21 mouse cellular contexts compared by ENCODE assay signal in genomic region chr1:40213337-40214159, GRCm38 (mm10). TPM values are rescaled to one million over a fixed set of nuclear protein-coding genes. Genes with fewer than 3 reads are reported as not detected.
DNase-seq lines count a peak whose midpoint lies in the region; ATAC-seq lines count a peak whose summit lies in the region.
"Had no signal": no experiment of that assay in that cellular context is flagged by ENCODE, and none has a peak within 500 bp of the region (broad histone marks: within the 10 kb centered on the region; RNA-seq: fewer than 3 reads in every experiment).

No protein-coding gene starts in this region.

- no peaks in the 10 kb centered on the region for H3K27me3 ChIP-seq in liver, embryonic 12.5 days (replicated peaks)
- H3K27me3 ChIP-seq: CH12.LX; embryonic facial prominence, embryonic 15.5 days; forebrain, embryonic 15.5 days; heart, embryonic 12.5 days; hindbrain, embryonic 13.5 days had no signal

- ATAC-seq in liver, embryonic 12.5 days, result 0 out of 2 replicates have a peak, but pooled peaks have one; percentile 8
- ATAC-seq in hematopoietic stem cell, adult 5-6 weeks (replicated peaks in 1 of 2; ENCODE audit: insufficient read depth in 1 of 2, low FRiP score in 2 of 2, low TSS enrichment in 1 of 2, low read depth in 1 of 2, poor library complexity in 2 of 2, severe bottlenecking in 2 of 2), result peak; percentile 64 to 77
- ATAC-seq: forebrain, embryonic 15.5 days; intestine, embryonic 16.5 days had no signal

- H3K27ac ChIP-seq in liver, embryonic 12.5 days, result no peak overlapping the region
- H3K27ac ChIP-seq: embryonic facial prominence, embryonic 15.5 days; forebrain, embryonic 15.5 days; hindbrain, embryonic 13.5 days had no signal

- no peak overlapping the region for H3K4me3 ChIP-seq in liver, embryonic 12.5 days
- H3K4me3 ChIP-seq: embryonic facial prominence, embryonic 15.5 days; erythroblast, embryonic 14.5 days; forebrain, embryonic 15.5 days; heart, embryonic 12.5 days; hindbrain, embryonic 13.5 days had no signal

- H3K9ac ChIP-seq in liver, embryonic 12.5 days, result no peak overlapping the region
- H3K9ac ChIP-seq: embryonic facial prominence, embryonic 15.5 days; forebrain, embryonic 15.5 days; heart, embryonic 12.5 days; hindbrain, embryonic 13.5 days had no signal

- peaks cover 8% of the 10 kb centered on the region; the same call in 1 of the 2 replicates for H3K4me1 ChIP-seq in liver, embryonic 12.5 days
- H3K4me1 ChIP-seq: embryonic facial prominence, embryonic 15.5 days; forebrain, embryonic 15.5 days; hindbrain, embryonic 13.5 days had no signal

- 36% methylated on average over 4 of the region's 4 CpGs for WGBS in liver, embryonic 12.5 days (ENCODE audit: insufficient replicate concordance)

- 0 out of 2 replicates have a peak, but pooled peaks cover 3% of the 10 kb centered on the region for H3K9me3 ChIP-seq in liver, embryonic 12.5 days (replicated peaks)
- H3K9me3 ChIP-seq: embryonic facial prominence, embryonic 15.5 days; forebrain, embryonic 15.5 days; hindbrain, embryonic 13.5 days had no signal

- no peaks in the 10 kb centered on the region for H3K36me3 ChIP-seq in liver, embryonic 12.5 days
- H3K36me3 ChIP-seq: embryonic facial prominence, embryonic 15.5 days; forebrain, embryonic 15.5 days; heart, embryonic 12.5 days; hindbrain, embryonic 13.5 days had no signal

- DNase-seq in liver, result no peak
- peak; percentile 30 for DNase-seq in MEL-GATA-1-ER (ENCODE audit: extremely low read depth, low read depth)
- no peak for DNase-seq in embryo, embryonic 10 days (ENCODE audit: low spot score)
- DNase-seq in cerebellum, adult 8-10 months, result no peak
- DNase-seq: adrenal gland, postnatal 10 days; cerebellum, adult 11-12 months; cerebellum, adult 9-11 months; cerebellum, postnatal 36 days; embryo, embryonic 11 days; gastrocnemius, postnatal 10 days; heart, postnatal 36 days; kidney, adult 8-10 months had no signal

- H3K4me2 ChIP-seq in liver, embryonic 12.5 days, result no peak overlapping the region
- H3K4me2 ChIP-seq: embryonic facial prominence, embryonic 15.5 days; forebrain, embryonic 15.5 days; heart, embryonic 12.5 days; hindbrain, embryonic 13.5 days had no signal

RNA-seq across cellular contexts. Expression of gene Il1r1, which starts 11.3 kb away (rescaled TPM):
- 15.7 and 17.8 TPM in 2 replicates for polyA plus RNA-seq in liver, embryonic 12.5 days (2016; fragmentation: Nextera tagmentation; extraction: Ambion mirVana)
- 45.8 and 47.6 TPM in 2 replicates for total RNA-seq in hematopoietic stem cell, adult 5-6 weeks (2017)
- total RNA-seq: CH12.LX had no signal
